Mouse (Mus musculus) gastrocnemius, adult 18-20 months (tissue): ENCODE measurements at regions not wholly inside any gene's neighbourhood (a gene's known extent, or its start where the extent isn't known, plus 50 kb on each side); places are given as distances from the start of the nearest gene placed in this dataset.
"Not testable (repeated sequence)": the region's sequence is repeated elsewhere in the genome, so short reads cannot be mapped to it uniquely, and the experiment has no call there.

Experiments
- DNase-seq: peaks from one replicate; pipeline ENCODE4 v3.0.0; 2021; ENCODE audit warnings: low spot score

GRCm38 (mm10) chr19:8496561-8496960, 91.7 kb upstream of the Slc22a30 start:
- DNase-seq, result not testable (repeated sequence)

DNA sequence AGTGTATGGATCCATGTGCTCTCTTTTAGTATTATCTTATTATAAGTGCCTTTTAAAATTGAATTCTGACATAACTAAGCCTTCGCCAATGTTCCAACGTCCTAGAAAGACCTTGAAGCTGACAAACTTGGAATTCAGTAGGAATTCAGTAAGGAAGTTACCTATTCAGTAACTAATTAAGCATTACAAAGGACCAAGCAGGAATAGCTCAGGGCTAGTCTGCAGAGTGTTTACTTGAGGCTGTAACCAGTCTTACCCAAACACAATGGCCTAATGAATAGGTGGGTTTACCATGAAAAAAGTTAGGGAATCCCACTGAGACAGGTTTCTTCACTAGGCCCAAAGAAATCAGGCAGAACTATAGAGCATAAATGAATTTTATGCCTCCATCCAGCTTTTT, 92.6 kb upstream of the Slc22a30 start:
- DNase-seq, result not testable (repeated sequence)

DNA sequence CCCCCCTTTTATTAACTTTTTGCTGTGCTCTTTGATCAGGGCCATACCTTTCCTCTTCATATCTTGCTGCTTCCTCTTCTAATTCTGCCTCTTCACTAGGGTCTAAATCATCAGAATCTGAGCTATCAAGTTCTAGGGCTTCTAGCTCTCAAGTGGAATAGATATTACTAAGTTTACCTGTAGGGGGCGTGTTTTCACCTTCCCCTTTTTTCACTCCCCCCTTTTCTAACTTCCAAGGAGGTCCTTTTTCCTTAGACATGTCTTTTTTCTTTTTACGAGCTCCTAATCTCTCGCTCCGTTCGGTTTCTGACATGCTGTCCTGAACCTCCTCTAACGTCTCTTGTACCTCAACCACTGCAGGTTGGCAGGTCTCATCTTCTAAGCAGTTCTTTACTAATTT, 73.3 kb upstream of the Slc22a8 start:
- DNase-seq, result not testable (repeated sequence)

- peak; percentile 15 for DNase-seq
Measured at GRCm38 (mm10) chr19:8518273-8518672, 72.8 kb upstream of the Slc22a8 start.

DNA sequence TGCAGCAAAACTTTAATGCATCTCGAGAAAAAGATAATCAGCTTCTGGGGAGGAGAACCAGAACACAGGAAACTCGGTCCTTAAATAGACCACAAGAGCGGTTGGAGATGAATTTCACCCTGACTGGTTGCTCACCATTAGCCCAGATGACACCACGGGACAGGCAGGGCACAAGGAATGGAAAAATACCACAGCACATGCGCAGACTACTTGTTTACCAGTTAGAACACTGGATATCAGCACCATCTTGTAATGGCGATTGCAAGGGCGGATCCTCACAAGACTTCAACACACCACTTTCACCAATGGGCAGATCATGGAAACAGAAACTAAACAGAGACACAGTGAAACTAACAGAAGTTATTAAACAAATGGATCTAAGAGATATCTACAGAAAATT, 72.1 kb upstream of the Slc22a8 start:
- DNase-seq, result peak; percentile 4

DNA sequence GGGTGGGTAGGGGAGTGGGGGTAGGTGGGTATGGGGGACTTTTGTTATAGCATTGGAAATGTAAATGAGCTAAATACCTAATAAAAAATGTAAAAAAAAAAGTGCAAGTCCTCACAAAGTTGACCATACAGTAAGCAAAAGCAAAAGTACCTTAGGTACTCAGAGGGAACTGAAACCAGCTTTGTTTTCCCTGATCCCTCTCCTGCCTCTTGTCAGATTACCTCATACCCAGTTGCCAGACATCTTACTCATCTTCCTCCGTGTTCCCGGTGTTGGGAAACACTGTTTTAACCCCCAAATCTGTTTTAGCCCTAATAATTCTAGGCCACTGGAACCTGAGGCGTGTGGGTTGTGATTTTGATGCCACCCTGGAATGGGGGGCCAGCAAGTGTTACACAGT, 56.5 kb upstream of the Slc22a8 start:
- no peak for DNase-seq

GRCm38 (mm10) chr19:8536085-8536484, 55.0 kb upstream of the Slc22a8 start:
- DNase-seq, result no peak
